Mouse (Mus musculus): ENCODE measurements around the gene Abhd11.

DNA sequence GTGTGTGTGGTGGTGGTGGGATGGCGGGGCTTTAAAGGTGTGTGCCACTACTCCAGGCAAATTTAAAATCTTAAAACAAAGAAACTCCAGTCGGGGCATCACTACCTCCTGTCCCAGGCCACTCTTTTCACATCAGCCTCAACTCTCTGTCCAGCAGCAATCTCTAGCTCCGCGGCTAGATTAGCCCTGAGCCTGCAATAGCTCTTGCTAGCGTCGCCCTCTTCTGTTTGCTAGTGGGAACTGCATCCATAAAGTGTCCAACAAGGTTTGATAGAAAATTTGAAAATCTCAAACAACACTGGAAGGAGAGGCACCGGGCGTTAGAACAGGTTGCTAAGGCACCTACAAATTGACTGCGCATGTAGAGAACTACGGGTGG lies 43.5 kb upstream of the Abhd11 start:
- TF ChIP-seq CTCF (IDR thresholded peaks at IDR 0.05; ENCODE audit: control insufficient read depth, insufficient read depth, insufficient read length) (peak; percentile 52), MAX (IDR thresholded peaks at IDR 0.05) (no peak), MYOG (IDR thresholded peaks at IDR 0.05; ENCODE audit: control insufficient read depth, extremely low read depth, insufficient read length) (no peak), MYOD1 (IDR thresholded peaks at IDR 0.05; ENCODE audit: control insufficient read depth, insufficient read length, low read depth) (no peak), USF1 (IDR thresholded peaks at IDR 0.05; ENCODE audit: low read depth) (no peak), CEBPB (IDR thresholded peaks at IDR 0.05; ENCODE audit: low read depth) (no peak), FOSL1 (IDR thresholded peaks at IDR 0.05; ENCODE audit: insufficient read depth, low read length, poor library complexity, severe bottlenecking) (no peak)
